Mouse (Mus musculus): ENCODE data around the gene Mllt10. TPM values are rescaled to one million over a fixed set of nuclear protein-coding genes. Genes with fewer than 3 reads are reported as not detected.

Gene Mllt10
- total and polyA plus RNA-seq, 3 experiments = 33.3 to 64.1 TPM; not detected in 1

- Histone ChIP-seq H3K79me2 (ENCODE audit: control insufficient read depth, insufficient read depth, low read length, poor library complexity) (no peaks in the 10 kb centered on the region), H3K27me3 (ENCODE audit: control insufficient read depth in 1 of 2, insufficient read depth in 2 of 2, low read length in 2 of 2) (no peaks in the 10 kb centered on the region), H3K36me3 (ENCODE audit: control insufficient read depth in 1 of 2, insufficient read depth in 2 of 2, low read length in 2 of 2) (no peaks in the 10 kb centered on the region), H3K4me1 (ENCODE audit: control insufficient read depth in 1 of 2, insufficient read depth in 2 of 2, low read length in 2 of 2) (no peaks in the 10 kb centered on the region), H3K27ac (ENCODE audit: control insufficient read depth, low read depth, low read length) (no peak overlapping the region), H3K4me3 (ENCODE audit: control insufficient read depth in 1 of 2, insufficient read depth in 1 of 2, low read depth in 2 of 2, low read length in 2 of 2) (no peak overlapping the region), H3K9me3 (replicated peaks; ENCODE audit: insufficient read depth, low read length) (no peaks in the 10 kb centered on the region), H3K9ac (ENCODE audit: control insufficient read depth, low read depth, low read length, poor library complexity, severe bottlenecking) (no peak overlapping the region)
- DNase-seq (ENCODE audit: low read depth, low spot score) = no peak
- TF ChIP-seq KAT2A (conservative IDR thresholded peaks at IDR 0.05; ENCODE audit: low read depth, low read length) = no peak
- no peak for TF ChIP-seq E2F4 (IDR thresholded peaks at IDR 0.05; ENCODE audit: borderline replicate concordance, low read depth, low read length)
- no peak for TF ChIP-seq CHD1 (IDR thresholded peaks at IDR 0.05; ENCODE audit: low read depth, low read length)
- TF ChIP-seq TBP (IDR thresholded peaks at IDR 0.05; ENCODE audit: low read depth, low read length) = no peak
- TF ChIP-seq UBTF (IDR thresholded peaks at IDR 0.05; ENCODE audit: borderline replicate concordance, insufficient read depth, low read depth, low read length) = no peak
- TF ChIP-seq POLR2AphosphoS5 (IDR thresholded peaks at IDR 0.05; ENCODE audit: borderline replicate concordance, low read depth, low read length) = no peak
- TF ChIP-seq POLR2AphosphoS2 (IDR thresholded peaks at IDR 0.05; ENCODE audit: low read length) = no peak
- no peak for TF ChIP-seq MAFK (IDR thresholded peaks at IDR 0.05; ENCODE audit: borderline replicate concordance, low read depth, low read length)
- no peak for TF ChIP-seq EP300 (IDR thresholded peaks at IDR 0.05; ENCODE audit: low read depth in 1 of 2, low read length in 2 of 2)
- no peak for TF ChIP-seq RAD21 (IDR thresholded peaks at IDR 0.05; ENCODE audit: low read depth, low read length)
- TF ChIP-seq GATA1 (IDR thresholded peaks at IDR 0.05; ENCODE audit: low read depth, low read length) = no peak
- TF ChIP-seq ZMIZ1 (IDR thresholded peaks at IDR 0.05; ENCODE audit: low read depth, low read length) = no peak
- TF ChIP-seq POLR2A (IDR thresholded peaks at IDR 0.05; ENCODE audit: control insufficient read depth in 1 of 2, insufficient read depth in 1 of 2, low read depth in 1 of 2, low read length in 2 of 2, poor library complexity in 1 of 2) = no peak
- TF ChIP-seq HCFC1 (IDR thresholded peaks at IDR 0.05; ENCODE audit: low read depth, low read length) = no peak
- TF ChIP-seq GABPA (IDR thresholded peaks at IDR 0.05; ENCODE audit: low read depth, low read length) = no peak
- no peak for TF ChIP-seq RCOR1 (IDR thresholded peaks at IDR 0.05; ENCODE audit: low read depth, low read length)
- no peak for TF ChIP-seq CHD2 (IDR thresholded peaks at IDR 0.05; ENCODE audit: low read length)
- TF ChIP-seq MYB (IDR thresholded peaks at IDR 0.05; ENCODE audit: low read depth, low read length) = no peak
Measured at GRCm38 (mm10) chr2:18011226-18011625, 43.8 kb upstream of the Mllt10 start.

GRCm38 (mm10) chr2:18012866-18013265, 42.2 kb upstream of the Mllt10 start:
- H3K27ac ChIP-seq (ENCODE audit: control insufficient read depth, low read depth, low read length) = no peak overlapping the region
- H3K9ac ChIP-seq (ENCODE audit: control insufficient read depth, low read depth, low read length, poor library complexity, severe bottlenecking) = no peak overlapping the region
- H3K27me3 ChIP-seq (ENCODE audit: control insufficient read depth in 1 of 2, insufficient read depth in 2 of 2, low read length in 2 of 2) = no peaks in the 10 kb centered on the region
- no peak for TF ChIP-seq NELFE (IDR thresholded peaks at IDR 0.05; ENCODE audit: low read depth, low read length)
- TF ChIP-seq POLR2AphosphoS2 (IDR thresholded peaks at IDR 0.05; ENCODE audit: low read length) = no peak
- TF ChIP-seq JUND (IDR thresholded peaks at IDR 0.05; ENCODE audit: low read depth, low read length) = no peak
- TF ChIP-seq POLR2AphosphoS5 (IDR thresholded peaks at IDR 0.05; ENCODE audit: borderline replicate concordance, low read depth, low read length) = no peak
- no peak for TF ChIP-seq MXI1 (IDR thresholded peaks at IDR 0.05; ENCODE audit: low read depth, low read length)
- TF ChIP-seq ELF1 (IDR thresholded peaks at IDR 0.05; ENCODE audit: low read depth, low read length) = no peak
- TF ChIP-seq USF1 (IDR thresholded peaks at IDR 0.05; ENCODE audit: low read depth, low read length) = no peak
- no peak for TF ChIP-seq GATA1 (IDR thresholded peaks at IDR 0.05; ENCODE audit: low read depth, low read length)
- H3K4me1 ChIP-seq (ENCODE audit: control insufficient read depth in 1 of 2, insufficient read depth in 2 of 2, low read length in 2 of 2) = no peaks in the 10 kb centered on the region
- no peaks in the 10 kb centered on the region for H3K79me2 ChIP-seq (ENCODE audit: control insufficient read depth, insufficient read depth, low read length, poor library complexity)
- no peaks in the 10 kb centered on the region for H3K36me3 ChIP-seq (ENCODE audit: control insufficient read depth in 1 of 2, insufficient read depth in 2 of 2, low read length in 2 of 2)
- DNase-seq (ENCODE audit: low read depth, low spot score) = no peak
- H3K4me3 ChIP-seq (ENCODE audit: control insufficient read depth in 1 of 2, insufficient read depth in 1 of 2, low read depth in 2 of 2, low read length in 2 of 2) = no peak overlapping the region
- H3K9me3 ChIP-seq (replicated peaks; ENCODE audit: insufficient read depth, low read length) = no peaks in the 10 kb centered on the region

Measured in MEL (cell line).